Mouse (Mus musculus): ENCODE data around the gene Cd28. TPM values are rescaled to one million over a fixed set of nuclear protein-coding genes. Genes with fewer than 3 reads are reported as not detected.

Gene Cd28
- total RNA-seq (2023): 549 TPM

DNA sequence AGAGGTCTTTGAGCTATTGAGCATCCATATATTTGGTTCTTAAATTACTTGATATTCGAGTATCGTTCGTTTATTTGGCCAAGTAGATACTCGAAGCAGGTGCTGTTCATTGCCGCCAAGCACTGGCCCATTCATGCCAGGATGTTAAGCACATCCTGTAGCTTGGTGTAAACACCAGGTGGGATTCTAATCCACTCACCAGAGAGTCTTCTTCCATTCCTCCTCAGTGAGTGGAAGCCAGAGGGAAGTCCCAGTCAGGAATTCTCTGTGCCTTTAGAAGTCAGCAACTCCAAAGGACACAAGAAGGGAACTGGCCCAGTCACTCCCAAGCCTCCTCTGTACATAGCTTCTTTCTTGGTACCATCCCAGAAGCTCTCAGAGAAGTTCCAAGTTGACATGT, at the start of gene Cd28:
Cd28 (plus strand) TSS at position 234 of the 400 bp plus-strand sequence.

Other genes starting within 250 kb of the Cd28 start
- gene Raph1, start 149.7 kb upstream of the Cd28 start, total RNA-seq (2023): 6.2 TPM
- 71.0 TPM for gene Ctla4, start 170.2 kb downstream of the Cd28 start, total RNA-seq (2023)